In the genomic region with DNA sequence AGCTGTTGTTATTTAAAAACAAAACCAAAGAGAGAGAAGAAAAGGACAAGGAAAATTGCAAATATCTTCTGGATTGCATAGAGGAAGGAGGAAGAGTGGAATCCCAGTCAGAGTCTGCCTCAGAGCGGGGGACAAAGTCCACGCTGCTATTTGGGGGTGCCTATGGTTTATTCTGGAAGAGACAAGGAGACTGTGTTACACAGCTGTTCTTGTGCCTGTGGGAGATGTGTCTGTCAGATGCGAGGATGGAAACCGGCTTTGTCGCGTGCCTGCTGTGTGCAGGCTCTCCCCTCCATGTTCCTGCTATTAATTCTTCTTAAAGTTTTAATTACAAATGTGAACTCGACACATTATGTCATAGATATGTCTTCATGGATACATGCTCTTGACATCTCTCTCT, we compare ENCODE assay signal across 15 mouse cellular contexts.
A peak's percentile ranks its signal among the peaks of the same experiment; 100 is the strongest.
DNase-seq lines count a peak whose midpoint lies in the region; ATAC-seq lines count a peak whose summit lies in the region.
"Had no signal": no experiment of that assay in that cellular context is flagged by ENCODE, and none has a peak within 500 bp of the region (broad histone marks: within the 10 kb centered on the region; RNA-seq: fewer than 3 reads in every experiment).

No protein-coding gene starts in this region.

- H3K4me3 ChIP-seq in heart, embryonic 10.5 days, result no peak overlapping the region
- no peak overlapping the region for H3K4me3 ChIP-seq in intestine, embryonic 15.5 days (replicated peaks)
- H3K4me3 ChIP-seq: limb, embryonic 12.5 days; myocyte; stomach, embryonic 15.5 days had no signal

- H3K4me2 ChIP-seq in intestine, embryonic 15.5 days (replicated peaks), result no peak overlapping the region
- H3K4me2 ChIP-seq: limb, embryonic 12.5 days; stomach, embryonic 15.5 days had no signal

- H3K27ac ChIP-seq in heart, embryonic 10.5 days, result no peak overlapping the region
- H3K27ac ChIP-seq in intestine, embryonic 15.5 days, result 0 out of 2 replicates have a peak overlapping the region, but pooled peaks have one; percentile 51
- H3K27ac ChIP-seq: limb, embryonic 12.5 days; stomach, embryonic 15.5 days had no signal

- H3K27me3 ChIP-seq in heart, embryonic 10.5 days (ENCODE audit: insufficient read depth, poor library complexity, severe bottlenecking), result no peaks in the 10 kb centered on the region
- no peaks in the 10 kb centered on the region for H3K27me3 ChIP-seq in intestine, embryonic 15.5 days (replicated peaks)
- H3K27me3 ChIP-seq: limb, embryonic 12.5 days; stomach, embryonic 15.5 days had no signal

- no peak for ATAC-seq in intestine, embryonic 15.5 days
- ATAC-seq in megakaryocyte, adult 5-6 weeks (ENCODE audit: poor library complexity, severe bottlenecking), result no peak
- ATAC-seq: lung, postnatal 0 days had no signal

- 66% methylated on average over 7 of the region's 7 CpGs for WGBS in heart, embryonic 10.5 days
- WGBS in intestine, embryonic 15.5 days, result 37% methylated on average over 7 of the region's 7 CpGs

- peak; percentile 26 for DNase-seq in heart, adult 8-10 months (ENCODE audit: low spot score)
- no peak for DNase-seq in heart, embryonic 10.5 days (ENCODE audit: low spot score)
- DNase-seq in right cerebral cortex, adult 18-20 months, result peak; percentile 11
- no peak for DNase-seq in right cerebral cortex, postnatal 4 days
- DNase-seq in ovary, postnatal 10 days (ENCODE audit: low spot score), result no peak
- DNase-seq in urinary bladder, postnatal 36 days (ENCODE audit: low spot score in 2 of 2), result no peak
- DNase-seq: adrenal gland, postnatal 25 days; retina, postnatal 1 day; thymus, postnatal 4 days had no signal

- peaks cover 5% of the 10 kb centered on the region; the same call in 1 of the 2 replicates for H3K4me1 ChIP-seq in heart, embryonic 10.5 days
- H3K4me1 ChIP-seq in intestine, embryonic 15.5 days (replicated peaks), result no peaks in the 10 kb centered on the region
- H3K4me1 ChIP-seq: stomach, embryonic 15.5 days had no signal

- no peak overlapping the region for H3K9ac ChIP-seq in intestine, embryonic 15.5 days
- H3K9ac ChIP-seq: limb, embryonic 12.5 days; stomach, embryonic 15.5 days had no signal

- H3K9me3 ChIP-seq in heart, embryonic 10.5 days, result no peaks in the 10 kb centered on the region
- H3K9me3 ChIP-seq in intestine, embryonic 15.5 days, result no peaks in the 10 kb centered on the region
- H3K9me3 ChIP-seq: limb, embryonic 12.5 days; stomach, embryonic 15.5 days had no signal

- no peaks in the 10 kb centered on the region for H3K36me3 ChIP-seq in heart, embryonic 10.5 days
- H3K36me3 ChIP-seq in intestine, embryonic 15.5 days, result no peaks in the 10 kb centered on the region
- H3K36me3 ChIP-seq: limb, embryonic 12.5 days; stomach, embryonic 15.5 days had no signal

Comparison
In these comparisons a context has a peak if more than half of its experiments do, and no peak if none do; other contexts are left out.
1. DNase-seq: peak in heart, adult 8-10 months (single experiment) and right cerebral cortex, adult 18-20 months (single experiment); none in heart, embryonic 10.5 days (single experiment), right cerebral cortex, postnatal 4 days (single experiment), ovary, postnatal 10 days (single experiment) and urinary bladder, postnatal 36 days (0 of 2).